Mouse (Mus musculus) MEL (cell line): ENCODE data around the gene Nhsl2.
A peak's percentile ranks its signal among the peaks of the same experiment; 100 is the strongest.

Experiments
- CTCF ChIP-seq, 3 experiments: IDR thresholded peaks in 2 of 3; conservative IDR thresholded peaks in 1 of 3; 2 replicates each; pipeline ENCODE4 v1.5.1; 2011 to 2012; ENCODE audit warnings: low read length in 3 of 3, low read depth in 2 of 3, mild to moderate bottlenecking in 2 of 3, improper control_type of control experiment in 1 of 3, inconsistent platforms in 1 of 3, mixed read lengths in 1 of 3, moderate library complexity in 1 of 3; ENCODE audit not compliant: control insufficient read depth in 1 of 3, insufficient read depth in 1 of 3, poor library complexity in 1 of 3, severe bottlenecking in 1 of 3
- E2F4 ChIP-seq: IDR thresholded peaks from 2 replicates; pipeline ENCODE4 v1.6.1; 2011; ENCODE audit warnings: low read depth, low read length, improper control_type of control experiment, borderline replicate concordance
- EP300 ChIP-seq, 2 experiments: IDR thresholded peaks; 2 replicates each; pipeline ENCODE4 v1.6.1; 2011; ENCODE audit warnings: improper control_type of control experiment in 2 of 2, low read length in 2 of 2, low read depth in 1 of 2, mild to moderate bottlenecking in 1 of 2
- GATA1 ChIP-seq: IDR thresholded peaks from 2 replicates; pipeline ENCODE4 v1.6.1; 2011; ENCODE audit warnings: low read depth, low read length, improper control_type of control experiment
- MAZ ChIP-seq: IDR thresholded peaks from 2 replicates; pipeline ENCODE4 v1.6.1; 2012; ENCODE audit warnings: low read depth, mild to moderate bottlenecking, inconsistent platforms, low read length, improper control_type of control experiment
- POLR2A ChIP-seq, 2 experiments: IDR thresholded peaks; 2 replicates each; pipeline ENCODE4 v1.6.1; 2011 to 2012; ENCODE audit warnings: low read length in 2 of 2, mild to moderate bottlenecking in 2 of 2, control low read depth in 1 of 2, improper control_type of control experiment in 1 of 2, low read depth in 1 of 2, moderate library complexity in 1 of 2; ENCODE audit not compliant: control insufficient read depth in 1 of 2, insufficient read depth in 1 of 2, poor library complexity in 1 of 2
- SIN3A ChIP-seq: IDR thresholded peaks from 2 replicates; pipeline ENCODE4 v1.6.1; 2012; ENCODE audit warnings: low read length, improper control_type of control experiment, inconsistent platforms

- TF ChIP-seq EP300 (IDR thresholded peaks at IDR 0.05; ENCODE audit: low read depth in 1 of 2, low read length in 2 of 2) (no peak), E2F4 (no peak), POLR2A (IDR thresholded peaks at IDR 0.05; ENCODE audit: control insufficient read depth in 1 of 2, insufficient read depth in 1 of 2, low read depth in 1 of 2, low read length in 2 of 2, poor library complexity in 1 of 2) (no peak), SIN3A (no peak), GATA1 (peak; percentile 68), MAZ (no peak), CTCF (IDR thresholded peaks at IDR 0.05 in 2 of 3, conservative IDR thresholded peaks at IDR 0.05 in 1 of 3; ENCODE audit: control insufficient read depth in 1 of 3, insufficient read depth in 1 of 3, low read depth in 2 of 3, low read length in 3 of 3, poor library complexity in 1 of 3, severe bottlenecking in 1 of 3) (peak; percentile 42 to 60 (median 55); a peak in 5 of 6 replicates)
Measured at GRCm38 (mm10) chrX:102059437-102059836, 210.3 kb downstream of the Nhsl2 start.
